Mouse (Mus musculus): ENCODE results near the gene Nars2. TPM values are rescaled to one million over a fixed set of nuclear protein-coding genes. Genes with fewer than 3 reads are reported as not detected.

Nars2 gene
- polyA plus RNA-seq, 1 experiment from 2014 or later = 25.7 TPM

DNA sequence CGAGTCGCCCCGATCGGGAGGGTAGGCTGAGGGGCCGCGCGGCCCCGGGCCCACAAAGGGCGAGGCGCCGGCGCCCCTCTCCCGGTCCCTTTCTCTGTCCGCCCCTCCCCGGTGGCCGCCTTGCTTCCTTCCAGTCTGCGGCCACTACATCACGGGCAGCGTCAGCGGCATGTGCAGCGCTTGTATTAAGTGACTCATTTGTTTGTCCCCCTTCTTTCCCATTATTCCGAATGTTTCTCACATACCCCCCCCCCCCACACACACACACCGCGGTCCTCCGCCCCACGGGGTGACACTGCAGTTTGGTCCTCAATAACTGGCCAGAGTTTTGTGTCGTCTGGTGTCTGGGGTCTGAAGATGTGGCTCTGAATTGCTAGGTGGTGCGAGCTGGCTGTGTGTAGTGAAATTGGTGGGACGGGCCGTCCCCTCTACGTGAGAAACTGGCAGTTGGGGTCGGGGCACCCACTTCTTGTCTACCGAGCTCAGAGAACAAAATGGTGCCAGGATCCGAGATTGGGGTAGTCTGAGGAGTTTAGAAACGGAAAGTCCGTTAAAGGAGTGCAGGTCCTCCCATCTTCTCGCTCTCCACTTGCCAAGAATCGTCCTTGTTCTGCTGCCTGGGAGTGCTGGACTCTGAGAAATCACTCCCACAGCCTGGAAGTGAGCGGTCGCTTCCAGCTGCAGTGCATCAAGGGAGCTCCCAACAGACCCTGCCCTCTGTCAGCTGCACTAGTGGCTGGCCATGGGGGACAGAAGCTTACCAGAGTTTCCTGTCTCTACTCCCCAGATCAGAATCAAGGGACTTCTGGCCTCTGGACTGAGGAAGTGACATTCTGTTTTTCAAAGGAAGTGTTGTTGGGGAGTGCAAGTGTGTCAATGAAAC, 131.2 kb downstream of the Nars2 start:
- peak; percentile 59 for ATAC-seq
- H3K9ac ChIP-seq (ENCODE audit: low read length) = peak overlapping the region; percentile 93
- H3K36me3 ChIP-seq (ENCODE audit: control insufficient read depth, insufficient read depth, low read length) = no peaks in the 10 kb centered on the region
- H3K4me3 ChIP-seq (ENCODE audit: low read depth, low read length) = peak overlapping the region; percentile 98
- no peaks in the 10 kb centered on the region for H3K9me3 ChIP-seq (replicated peaks; ENCODE audit: control insufficient read depth, low read length)
- H3K4me1 ChIP-seq (ENCODE audit: control insufficient read depth, insufficient read depth, low read length) = peaks cover 8% of the 10 kb centered on the region
- no peaks in the 10 kb centered on the region for H3K27me3 ChIP-seq (replicated peaks; ENCODE audit: control insufficient read depth, insufficient read depth, low read length)
- peak; percentile 62 for DNase-seq (ENCODE audit: low spot score)
- WGBS = under 1% methylated on average over 34 of the region's 40 CpGs
- peak overlapping the region; percentile 80 for H3K4me2 ChIP-seq (ENCODE audit: low read length)
- H3K27ac ChIP-seq (ENCODE audit: low read depth, low read length) = peak overlapping the region; percentile 77; the same call in 1 of the 2 replicates

DNA sequence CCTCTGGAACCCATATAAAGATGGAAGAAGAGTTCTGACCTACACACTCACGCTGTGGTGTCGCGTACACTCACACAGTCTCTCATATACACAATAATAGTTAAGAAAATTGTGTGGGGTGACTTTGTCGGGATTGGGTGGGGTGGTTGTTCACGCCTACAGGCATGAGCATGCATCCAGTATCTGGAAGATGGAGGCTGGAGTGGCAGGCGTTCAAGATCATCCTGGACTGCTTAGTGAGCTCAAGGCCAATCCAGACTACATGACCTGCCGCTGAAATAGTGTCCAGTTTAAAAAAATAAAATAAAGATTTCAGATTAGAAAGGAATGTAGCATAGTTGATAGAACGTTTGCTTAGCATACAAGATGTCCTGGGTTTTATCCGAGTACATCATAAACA, 132.3 kb downstream of the Nars2 start:
- Histone ChIP-seq H3K9ac (ENCODE audit: low read length) (no peak overlapping the region), H3K36me3 (ENCODE audit: control insufficient read depth, insufficient read depth, low read length) (no peaks in the 10 kb centered on the region), H3K27ac (ENCODE audit: low read depth, low read length) (no peak overlapping the region), H3K4me2 (ENCODE audit: low read length) (peak overlapping the region; percentile 80; the same call in 1 of the 2 replicates), H3K4me1 (ENCODE audit: control insufficient read depth, insufficient read depth, low read length) (peaks cover 8% of the 10 kb centered on the region), H3K4me3 (ENCODE audit: low read depth, low read length) (no peak overlapping the region), H3K9me3 (replicated peaks; ENCODE audit: control insufficient read depth, low read length) (no peaks in the 10 kb centered on the region), H3K27me3 (replicated peaks; ENCODE audit: control insufficient read depth, insufficient read depth, low read length) (no peaks in the 10 kb centered on the region)
- 87% methylated on average over 9 of the region's 9 CpGs for WGBS
- ATAC-seq (no peak), DNase-seq (ENCODE audit: low spot score) (no peak)

DNA sequence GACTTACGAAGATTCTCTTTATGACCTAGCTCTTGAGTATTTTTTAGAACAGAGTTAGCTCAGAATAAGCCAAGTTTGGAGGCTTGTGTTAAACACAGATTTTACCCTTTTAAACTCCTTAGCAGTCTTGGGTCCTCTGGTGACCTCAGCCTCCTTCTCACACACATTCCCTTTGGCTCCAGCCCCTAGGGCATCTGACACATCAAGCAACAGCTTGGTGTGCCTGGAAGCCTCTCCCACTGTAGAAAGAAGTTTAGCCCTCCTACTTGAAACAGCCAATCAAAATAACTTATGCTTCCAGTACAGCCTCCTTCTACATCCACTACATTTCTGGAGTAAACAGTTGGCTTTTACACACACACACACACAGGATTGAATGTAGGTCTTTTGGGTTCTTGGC, 132.9 kb downstream of the Nars2 start:
- WGBS = 90% methylated on average over 1 of the region's 1 CpGs
- Histone ChIP-seq H3K27ac (ENCODE audit: low read depth, low read length) (no peak overlapping the region), H3K27me3 (replicated peaks; ENCODE audit: control insufficient read depth, insufficient read depth, low read length) (no peaks in the 10 kb centered on the region), H3K9ac (ENCODE audit: low read length) (no peak overlapping the region), H3K9me3 (replicated peaks; ENCODE audit: control insufficient read depth, low read length) (no peaks in the 10 kb centered on the region), H3K4me1 (ENCODE audit: control insufficient read depth, insufficient read depth, low read length) (peaks cover 7% of the 10 kb centered on the region), H3K36me3 (ENCODE audit: control insufficient read depth, insufficient read depth, low read length) (no peaks in the 10 kb centered on the region), H3K4me2 (ENCODE audit: low read length) (no peak overlapping the region), H3K4me3 (ENCODE audit: low read depth, low read length) (no peak overlapping the region)
- DNase-seq (ENCODE audit: low spot score) = no peak
- no peak for ATAC-seq

GRCm38 (mm10) chr7:97085291-97085690, 134.0 kb downstream of the Nars2 start:
- no peak overlapping the region for H3K9ac ChIP-seq (ENCODE audit: low read length)
- peak; percentile 65 for DNase-seq (ENCODE audit: low spot score)
- H3K36me3 ChIP-seq (ENCODE audit: control insufficient read depth, insufficient read depth, low read length) = no peaks in the 10 kb centered on the region
- 14% methylated on average over 4 of the region's 4 CpGs for WGBS
- H3K4me3 ChIP-seq (ENCODE audit: low read depth, low read length) = no peak overlapping the region
- H3K4me1 ChIP-seq (ENCODE audit: control insufficient read depth, insufficient read depth, low read length) = peaks cover 6% of the 10 kb centered on the region
- no peak overlapping the region for H3K27ac ChIP-seq (ENCODE audit: low read depth, low read length)
- no peak for ATAC-seq
- no peaks in the 10 kb centered on the region for H3K9me3 ChIP-seq (replicated peaks; ENCODE audit: control insufficient read depth, low read length)
- H3K27me3 ChIP-seq (replicated peaks; ENCODE audit: control insufficient read depth, insufficient read depth, low read length) = no peaks in the 10 kb centered on the region
- no peak overlapping the region for H3K4me2 ChIP-seq (ENCODE audit: low read length)

- Histone ChIP-seq H3K36me3 (ENCODE audit: control insufficient read depth, insufficient read depth, low read length) (no peaks in the 10 kb centered on the region), H3K4me1 (ENCODE audit: control insufficient read depth, insufficient read depth, low read length) (no peaks in the 10 kb centered on the region), H3K27me3 (replicated peaks; ENCODE audit: control insufficient read depth, insufficient read depth, low read length) (no peaks in the 10 kb centered on the region), H3K4me2 (ENCODE audit: low read length) (no peak overlapping the region), H3K4me3 (ENCODE audit: low read depth, low read length) (no peak overlapping the region), H3K9ac (ENCODE audit: low read length) (no peak overlapping the region), H3K27ac (ENCODE audit: low read depth, low read length) (no peak overlapping the region), H3K9me3 (replicated peaks; ENCODE audit: control insufficient read depth, low read length) (no peaks in the 10 kb centered on the region)
- DNase-seq (ENCODE audit: low spot score) (no peak), ATAC-seq (no peak)
- 76% methylated on average over 3 of the region's 3 CpGs for WGBS
Observed at GRCm38 (mm10) chr7:97094241-97094640, 142.9 kb downstream of the Nars2 start.

DNA sequence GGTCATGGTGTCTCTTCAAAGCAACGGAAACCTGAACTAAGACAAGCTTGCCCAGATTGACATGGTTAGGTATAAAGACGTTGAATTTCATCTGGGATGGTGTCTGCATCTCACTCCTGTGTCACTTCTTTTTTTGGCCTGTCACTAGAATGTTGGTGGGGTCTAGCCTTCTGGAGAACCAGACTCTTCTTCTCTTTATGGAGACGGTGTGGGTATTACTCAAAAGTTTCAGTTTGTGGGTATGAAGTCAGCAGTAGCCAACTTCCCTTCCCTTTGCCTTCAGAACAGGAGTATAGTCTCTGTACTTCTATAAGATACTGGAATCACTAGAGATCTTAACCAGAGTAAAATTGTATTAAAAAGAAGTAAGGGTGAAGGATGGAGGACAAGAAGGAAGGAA, 156.8 kb downstream of the Nars2 start:
- no peaks in the 10 kb centered on the region for H3K4me1 ChIP-seq (ENCODE audit: control insufficient read depth, insufficient read depth, low read length)
- WGBS = 92% methylated on average over 3 of the region's 3 CpGs
- no peak for DNase-seq (ENCODE audit: low spot score)
- H3K9me3 ChIP-seq (replicated peaks; ENCODE audit: control insufficient read depth, low read length) = no peaks in the 10 kb centered on the region
- H3K27me3 ChIP-seq (replicated peaks; ENCODE audit: control insufficient read depth, insufficient read depth, low read length) = no peaks in the 10 kb centered on the region
- H3K4me3 ChIP-seq (ENCODE audit: low read depth, low read length) = no peak overlapping the region
- H3K27ac ChIP-seq (ENCODE audit: low read depth, low read length) = no peak overlapping the region
- H3K9ac ChIP-seq (ENCODE audit: low read length) = no peak overlapping the region
- H3K36me3 ChIP-seq (ENCODE audit: control insufficient read depth, insufficient read depth, low read length) = no peaks in the 10 kb centered on the region
- ATAC-seq = no peak
- H3K4me2 ChIP-seq (ENCODE audit: low read length) = no peak overlapping the region

Other genes starting within 250 kb of the Nars2 start
- 10.1 and 13.1 TPM in 2 replicates for gene Gab2, start 130.1 kb downstream of the Nars2 start, polyA plus RNA-seq (2014; fragmentation: Nextera tagmentation; extraction: Ambion mirVana)